Mouse (Mus musculus) liver, embryonic 11.5 days (tissue): Measurements from ENCODE around the gene Fbln2. TPM values are rescaled to one million over a fixed set of nuclear protein-coding genes. Genes with fewer than 3 reads are reported as not detected.

Experiments
- ATAC-seq: fragments of 200-750 bp; cut with Nextera tagmentation; replicated peaks from 2 replicates; pipeline ENCODE4 v1.8.0; 2017; ENCODE audit warnings: moderate number of reproducible peaks, mild to moderate bottlenecking, moderate TSS enrichment, moderate library complexity; ENCODE audit not compliant: low FRiP score
- DNase-seq: peaks from one replicate; pipeline ENCODE4 v3.0.0-alpha.2; 2017; ENCODE audit warnings: low spot score
- H3K27ac ChIP-seq: fragments of 300-500 bp; sonication (generic); 2 replicates; pipeline ENCODE4 v1.5.1; 2014; ENCODE audit warnings: mild to moderate bottlenecking, low read depth, low read length, control low read depth
- H3K27me3 ChIP-seq: fragments of 300-500 bp; sonication (generic); replicated peaks from 2 replicates; pipeline ENCODE4 v1.6.1; 2014; ENCODE audit warnings: low read length, mixed read lengths; ENCODE audit not compliant: control insufficient read depth, insufficient read depth
- H3K36me3 ChIP-seq: fragments of 300-500 bp; sonication (generic); 2 replicates; pipeline ENCODE4 v1.6.1; 2014; ENCODE audit warnings: mild to moderate bottlenecking, low read length, moderate library complexity, mixed read lengths; ENCODE audit not compliant: control insufficient read depth, insufficient read depth
- H3K4me1 ChIP-seq: fragments of 300-500 bp; sonication (generic); replicated peaks from 2 replicates; pipeline ENCODE4 v1.6.1; 2014; ENCODE audit warnings: low read length, mixed read lengths; ENCODE audit not compliant: control insufficient read depth, insufficient read depth
- H3K4me2 ChIP-seq: fragments of 300-500 bp; sonication (generic); 2 replicates; pipeline ENCODE4 v1.6.1; 2014; ENCODE audit warnings: mild to moderate bottlenecking, control low read depth, moderate library complexity
- H3K4me3 ChIP-seq: fragments of 300-500 bp; sonication (generic); 2 replicates; pipeline ENCODE4 v1.5.1; 2014; ENCODE audit warnings: low read depth, low read length, control low read depth
- H3K9ac ChIP-seq: fragments of 300-500 bp; sonication (generic); 2 replicates; pipeline ENCODE4 v1.6.1; 2014; ENCODE audit warnings: low read depth, low read length, control low read depth
- H3K9me3 ChIP-seq: fragments of 300-500 bp; sonication (generic); 2 replicates; pipeline ENCODE4 v1.6.1; 2016; ENCODE audit warnings: low read length, inconsistent platforms, mixed read lengths; ENCODE audit not compliant: control insufficient read depth
- WGBS: fragments of 180-500 bp; shearing (Covaris S2); extraction: QIAGEN DNeasy Blood & Tissue Kit; methylation state at CpG from one replicate; pipeline ENCODE4 v1.1.7; 2014; 5-methylcytosine and 5-hydroxymethylcytosine counted together
- polyA plus RNA-seq: library from polyadenylated mRNA; unstranded; fragments of >200 nt; fragmentation: Nextera tagmentation; extraction: Ambion mirVana; gene quantifications from 2 replicates; pipeline ENCODE4 v1.2.1, GENCODE M21; 2014

Fbln2 gene
- polyA plus RNA-seq, 1 experiment from 2014 or later, result 33.3 TPM

GRCm38 (mm10) chr6:91173221-91173880 is 38.9 kb upstream of the Fbln2 start:
- H3K4me2 ChIP-seq, result no peak overlapping the region
- H3K36me3 ChIP-seq, result no peaks in the 10 kb centered on the region
- no peak overlapping the region for H3K9ac ChIP-seq
- no peaks in the 10 kb centered on the region; the same call in 1 of the 2 replicates for H3K4me1 ChIP-seq
- H3K4me3 ChIP-seq, result no peak overlapping the region
- no peak overlapping the region for H3K27ac ChIP-seq
- WGBS, result 45% methylated on average over 7 of the region's 7 CpGs
- DNase-seq (no peak), ATAC-seq (peak; percentile 33)
- H3K9me3 ChIP-seq, result no peaks in the 10 kb centered on the region
- no peaks in the 10 kb centered on the region for H3K27me3 ChIP-seq

GRCm38 (mm10) chr6:91174211-91174610 is 38.0 kb upstream of the Fbln2 start:
- Histone ChIP-seq H3K4me2 (no peak overlapping the region), H3K9ac (no peak overlapping the region), H3K9me3 (no peaks in the 10 kb centered on the region), H3K4me1 (no peaks in the 10 kb centered on the region; the same call in 1 of the 2 replicates), H3K27ac (no peak overlapping the region), H3K27me3 (no peaks in the 10 kb centered on the region), H3K36me3 (no peaks in the 10 kb centered on the region), H3K4me3 (no peak overlapping the region)
- ATAC-seq (no peak; the same call in 1 of the 2 replicates), DNase-seq (no peak)
- WGBS, result 81% methylated on average over 3 of the region's 3 CpGs

GRCm38 (mm10) chr6:91180767-91181171 is 31.5 kb upstream of the Fbln2 start:
- Histone ChIP-seq H3K36me3 (no peaks in the 10 kb centered on the region), H3K4me1 (peaks cover 2% of the 10 kb centered on the region; the same call in 1 of the 2 replicates), H3K4me2 (no peak overlapping the region), H3K4me3 (no peak overlapping the region), H3K9me3 (no peaks in the 10 kb centered on the region), H3K9ac (no peak overlapping the region), H3K27me3 (no peaks in the 10 kb centered on the region), H3K27ac (no peak overlapping the region)
- ATAC-seq (no peak), DNase-seq (no peak)
- WGBS, result 63% methylated on average over 9 of the region's 9 CpGs

GRCm38 (mm10) chr6:91181320-91181719 is 30.9 kb upstream of the Fbln2 start:
- no peak for ATAC-seq
- Histone ChIP-seq H3K9me3 (no peaks in the 10 kb centered on the region), H3K27me3 (no peaks in the 10 kb centered on the region), H3K4me3 (no peak overlapping the region), H3K4me1 (peaks cover 2% of the 10 kb centered on the region; the same call in 1 of the 2 replicates), H3K9ac (no peak overlapping the region), H3K36me3 (no peaks in the 10 kb centered on the region), H3K4me2 (no peak overlapping the region), H3K27ac (no peak overlapping the region)
- no peak for DNase-seq
- WGBS, result 76% methylated on average over 2 of the region's 2 CpGs

GRCm38 (mm10) chr6:91182075-91182490 is 30.2 kb upstream of the Fbln2 start:
- Histone ChIP-seq H3K9me3 (no peaks in the 10 kb centered on the region), H3K27me3 (no peaks in the 10 kb centered on the region; the same call in 1 of the 2 replicates), H3K4me2 (no peak overlapping the region), H3K27ac (no peak overlapping the region), H3K36me3 (no peaks in the 10 kb centered on the region), H3K4me3 (no peak overlapping the region), H3K4me1 (peaks cover 2% of the 10 kb centered on the region; the same call in 1 of the 2 replicates), H3K9ac (no peak overlapping the region)
- 64% methylated on average over 4 of the region's 4 CpGs for WGBS
- DNase-seq (no peak), ATAC-seq (no peak)

GRCm38 (mm10) chr6:91183041-91183440 is 29.2 kb upstream of the Fbln2 start:
- Histone ChIP-seq H3K27ac (no peak overlapping the region), H3K9ac (no peak overlapping the region), H3K4me2 (no peak overlapping the region), H3K4me3 (no peak overlapping the region), H3K36me3 (no peaks in the 10 kb centered on the region), H3K9me3 (no peaks in the 10 kb centered on the region), H3K4me1 (0 out of 2 replicates have a peak, but pooled peaks cover 2% of the 10 kb centered on the region), H3K27me3 (no peaks in the 10 kb centered on the region; the same call in 1 of the 2 replicates)
- ATAC-seq (no peak), DNase-seq (no peak)
- 25% methylated on average over 1 of the region's 1 CpGs for WGBS

GRCm38 (mm10) chr6:91183980-91184379 is 28.3 kb upstream of the Fbln2 start:
- H3K9ac ChIP-seq, result no peak overlapping the region
- no peak overlapping the region for H3K4me3 ChIP-seq
- no peaks in the 10 kb centered on the region for H3K9me3 ChIP-seq
- no peak for ATAC-seq
- no peak overlapping the region for H3K4me2 ChIP-seq
- H3K4me1 ChIP-seq, result 0 out of 2 replicates have a peak, but pooled peaks cover 2% of the 10 kb centered on the region
- DNase-seq, result no peak
- no peaks in the 10 kb centered on the region for H3K36me3 ChIP-seq
- H3K27me3 ChIP-seq, result no peaks in the 10 kb centered on the region; the same call in 1 of the 2 replicates
- H3K27ac ChIP-seq, result no peak overlapping the region
- WGBS, result 51% methylated on average over 2 of the region's 2 CpGs

- H3K9ac ChIP-seq, result no peak overlapping the region
- ATAC-seq (no peak), DNase-seq (no peak)
- 63% methylated on average over 3 of the region's 3 CpGs for WGBS
- H3K36me3 ChIP-seq, result no peaks in the 10 kb centered on the region
- H3K27me3 ChIP-seq, result no peaks in the 10 kb centered on the region; the same call in 1 of the 2 replicates
- no peak overlapping the region for H3K4me3 ChIP-seq
- H3K4me1 ChIP-seq, result 0 out of 2 replicates have a peak, but pooled peaks cover 2% of the 10 kb centered on the region
- H3K4me2 ChIP-seq, result no peak overlapping the region
- H3K27ac ChIP-seq, result no peak overlapping the region
- H3K9me3 ChIP-seq, result no peaks in the 10 kb centered on the region
Measured at GRCm38 (mm10) chr6:91184776-91185175, 27.5 kb upstream of the Fbln2 start.

- WGBS, result 71% methylated on average over 5 of the region's 5 CpGs
- 0 out of 2 replicates have a peak, but pooled peaks cover 2% of the 10 kb centered on the region for H3K4me1 ChIP-seq
- ATAC-seq, result no peak
- H3K9me3 ChIP-seq, result no peaks in the 10 kb centered on the region
- no peak overlapping the region for H3K9ac ChIP-seq
- H3K36me3 ChIP-seq, result no peaks in the 10 kb centered on the region
- no peak for DNase-seq
- no peak overlapping the region for H3K4me2 ChIP-seq
- no peak overlapping the region for H3K4me3 ChIP-seq
- H3K27me3 ChIP-seq, result no peaks in the 10 kb centered on the region; the same call in 1 of the 2 replicates
- no peak overlapping the region for H3K27ac ChIP-seq
Measured at GRCm38 (mm10) chr6:91185502-91185901, 26.8 kb upstream of the Fbln2 start.
